Mouse (Mus musculus) forebrain, embryonic 13.5 days (tissue): Measurements from ENCODE around the gene 1810009A15Rik. TPM values are rescaled to one million over a fixed set of nuclear protein-coding genes. Genes with fewer than 3 reads are reported as not detected.
A peak's percentile ranks its signal among the peaks of the same experiment; 100 is the strongest.
"Not testable (repeated sequence)": the region's sequence is repeated elsewhere in the genome, so short reads cannot be mapped to it uniquely, and the experiment has no call there.

Experiments used
- ATAC-seq: fragments of 200-750 bp; cut with Nextera tagmentation; 2 replicates; pipeline ENCODE4 v1.8.0; 2017
- H3K27ac ChIP-seq: fragments of 300-500 bp; sonication (generic); 2 replicates; pipeline ENCODE4 v1.5.1; 2015; ENCODE audit warnings: inconsistent platforms, mild to moderate bottlenecking, moderate library complexity
- H3K27me3 ChIP-seq: fragments of 300-500 bp; sonication (generic); 2 replicates; pipeline ENCODE4 v1.6.1; 2015; ENCODE audit warnings: mild to moderate bottlenecking, inconsistent platforms
- H3K36me3 ChIP-seq: fragments of 300-500 bp; sonication (generic); 2 replicates; pipeline ENCODE4 v1.6.1; 2015; ENCODE audit warnings: mild to moderate bottlenecking, inconsistent platforms; ENCODE audit not compliant: poor library complexity, severe bottlenecking
- H3K4me1 ChIP-seq: fragments of 300-500 bp; sonication (generic); 2 replicates; pipeline ENCODE4 v1.6.1; 2015; ENCODE audit warnings: inconsistent platforms
- H3K4me2 ChIP-seq: fragments of 300-500 bp; sonication (generic); 2 replicates; pipeline ENCODE4 v1.6.1; 2015; ENCODE audit warnings: inconsistent platforms, mild to moderate bottlenecking, moderate library complexity
- H3K4me3 ChIP-seq: fragments of 300-500 bp; sonication (generic); 2 replicates; pipeline ENCODE4 v1.5.1; 2015; ENCODE audit warnings: mild to moderate bottlenecking, inconsistent platforms
- H3K9ac ChIP-seq: fragments of 300-500 bp; sonication (generic); 2 replicates; pipeline ENCODE4 v1.6.1; 2015; ENCODE audit warnings: mild to moderate bottlenecking, inconsistent platforms
- H3K9me3 ChIP-seq: fragments of 300-500 bp; sonication (generic); replicated peaks from 2 replicates; pipeline ENCODE4 v1.6.1; 2016; ENCODE audit warnings: inconsistent platforms
- WGBS: fragments of 180-500 bp; shearing (Covaris S2); methylation state at CpG from one replicate; pipeline ENCODE4 v1.1.7; 2015; 5-methylcytosine and 5-hydroxymethylcytosine counted together
- polyA plus RNA-seq: library from polyadenylated mRNA; unstranded; fragments of >200 nt; fragmentation: Nextera tagmentation; extraction: Ambion mirVana; gene quantifications from 2 replicates; pipeline ENCODE4 v1.2.1, GENCODE M21; 2015

The 1810009A15Rik gene
- polyA plus RNA-seq, 1 experiment from 2014 or later: 97.7 TPM

DNA sequence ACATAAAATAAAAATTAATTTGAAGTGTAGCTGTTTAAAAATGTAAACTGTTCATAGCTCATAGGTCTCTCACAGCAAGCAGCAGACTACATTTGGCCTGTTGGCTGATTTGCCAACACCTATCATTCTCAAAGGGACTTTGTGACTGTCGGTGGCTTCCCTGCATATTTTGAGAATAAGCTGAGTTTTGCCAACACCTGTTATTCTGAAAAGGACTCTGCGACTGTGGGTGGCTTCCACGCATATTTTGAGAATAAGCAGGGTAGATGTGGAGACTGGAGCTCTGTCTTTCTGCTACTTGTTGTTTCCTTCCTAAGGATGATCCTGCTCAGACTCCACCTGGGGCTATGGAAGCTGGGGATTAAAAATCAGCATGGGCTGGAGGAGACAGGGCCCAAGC, 35.5 kb upstream of the 1810009A15Rik start:
- no peak for ATAC-seq
- H3K4me3 ChIP-seq: no peak overlapping the region
- peaks cover 9% of the 10 kb centered on the region for H3K36me3 ChIP-seq
- H3K9ac ChIP-seq: no peak overlapping the region
- H3K4me1 ChIP-seq: 0 out of 2 replicates have a peak, but pooled peaks cover 3% of the 10 kb centered on the region
- H3K27ac ChIP-seq: no peak overlapping the region
- no peak overlapping the region for H3K4me2 ChIP-seq
- H3K9me3 ChIP-seq: no peaks in the 10 kb centered on the region
- 87% methylated on average over 3 of the region's 3 CpGs for WGBS
- H3K27me3 ChIP-seq: no peaks in the 10 kb centered on the region

DNA sequence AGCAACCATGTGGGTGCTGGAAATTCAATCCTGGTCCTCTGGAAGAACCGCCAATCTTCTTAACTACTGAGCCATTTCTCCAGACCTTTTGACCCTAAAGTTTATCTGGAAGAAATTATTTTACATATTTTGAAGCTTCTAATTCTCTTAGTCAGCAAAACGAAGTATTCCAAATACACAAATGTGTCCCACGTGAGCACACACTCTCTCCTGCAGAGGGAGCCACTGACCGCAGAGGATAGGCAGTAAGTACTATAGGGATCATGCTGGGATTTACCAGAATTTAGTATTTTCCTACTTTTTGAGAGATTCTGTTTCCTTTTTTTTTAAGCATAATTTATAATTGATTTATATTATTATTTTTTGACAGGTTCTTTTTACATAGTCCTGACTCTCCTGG, 31.0 kb upstream of the 1810009A15Rik start:
- Histone ChIP-seq H3K4me1 (no peaks in the 10 kb centered on the region), H3K9me3 (no peaks in the 10 kb centered on the region), H3K9ac (no peak overlapping the region), H3K36me3 (no peaks in the 10 kb centered on the region), H3K4me2 (no peak overlapping the region), H3K4me3 (no peak overlapping the region), H3K27me3 (no peaks in the 10 kb centered on the region), H3K27ac (no peak overlapping the region)
- no peak for ATAC-seq
- WGBS: 42% methylated on average over 4 of the region's 4 CpGs

DNA sequence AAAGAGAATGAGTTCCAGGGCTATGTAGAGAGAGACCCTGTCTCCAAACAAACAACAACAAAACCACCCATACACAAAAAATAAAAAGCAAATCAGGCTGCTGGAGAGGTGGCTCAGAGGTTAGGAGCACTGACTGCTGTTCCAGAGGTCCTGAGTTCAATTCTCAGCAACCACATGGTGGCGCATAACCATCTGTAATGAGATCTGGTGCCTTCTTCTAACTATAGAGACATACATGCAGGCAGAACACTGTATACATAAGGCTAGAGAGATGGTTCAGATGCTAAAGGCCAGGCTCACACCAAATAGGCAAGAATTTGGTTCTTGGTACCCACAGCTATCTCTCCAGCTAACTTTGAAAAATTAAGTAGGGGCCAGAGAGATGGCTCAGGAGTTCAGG, 29.6 kb upstream of the 1810009A15Rik start:
- no peaks in the 10 kb centered on the region for H3K27me3 ChIP-seq
- no peak overlapping the region for H3K4me3 ChIP-seq
- no peak overlapping the region for H3K27ac ChIP-seq
- H3K4me2 ChIP-seq: no peak overlapping the region
- H3K9me3 ChIP-seq: no peaks in the 10 kb centered on the region
- H3K9ac ChIP-seq: no peak overlapping the region
- H3K36me3 ChIP-seq: no peaks in the 10 kb centered on the region
- ATAC-seq: no peak
- H3K4me1 ChIP-seq: no peaks in the 10 kb centered on the region
- 10% methylated on average over 1 of the region's 1 CpGs for WGBS

DNA sequence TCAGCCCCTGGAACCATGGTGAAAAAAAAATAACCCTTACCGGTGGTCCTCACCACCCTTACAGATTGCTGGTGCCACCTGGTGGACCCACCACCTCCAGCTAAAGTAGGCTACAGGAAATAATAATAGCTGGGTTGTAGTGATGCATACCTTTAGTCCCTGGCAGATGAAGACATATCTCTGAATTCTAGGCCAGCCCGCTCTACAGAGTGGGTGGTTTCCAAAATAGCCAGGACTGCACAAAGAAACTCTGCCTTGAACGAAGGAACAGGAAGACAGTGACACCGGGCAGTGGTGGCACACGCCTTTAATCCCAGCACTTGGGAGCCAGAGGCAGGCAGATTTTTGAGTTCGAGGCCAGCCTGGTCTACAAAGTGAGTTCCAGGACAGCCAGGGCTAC, 24.4 kb upstream of the 1810009A15Rik start:
- H3K36me3 ChIP-seq: no peaks in the 10 kb centered on the region
- no peaks in the 10 kb centered on the region for H3K4me1 ChIP-seq
- no peak for ATAC-seq
- H3K9ac ChIP-seq: no peak overlapping the region
- no peaks in the 10 kb centered on the region for H3K9me3 ChIP-seq
- no peak overlapping the region for H3K4me2 ChIP-seq
- 84% methylated on average over 6 of the region's 6 CpGs for WGBS
- no peaks in the 10 kb centered on the region for H3K27me3 ChIP-seq
- H3K4me3 ChIP-seq: no peak overlapping the region
- H3K27ac ChIP-seq: no peak overlapping the region

DNA sequence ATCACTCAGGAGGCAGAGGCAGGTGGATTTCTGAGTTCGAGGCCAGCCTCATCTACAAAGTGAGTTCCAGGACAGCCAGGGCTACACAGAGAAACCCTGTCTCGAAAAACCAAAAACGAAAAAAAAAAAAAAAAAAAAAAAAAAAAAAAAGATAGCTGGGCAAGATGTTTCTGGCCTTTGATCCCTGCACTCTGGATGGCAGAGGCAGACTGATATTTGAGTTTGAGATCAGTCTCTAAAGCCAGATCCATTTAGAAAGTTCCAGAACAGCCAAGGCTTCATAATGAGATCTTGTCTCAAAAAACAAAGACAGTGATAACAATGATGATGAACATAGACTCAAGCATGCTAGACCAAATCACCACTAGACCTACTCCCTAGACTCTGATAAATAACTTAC, 18.3 kb upstream of the 1810009A15Rik start:
- H3K4me2 ChIP-seq: peak overlapping the region; percentile 96; the same call in 1 of the 2 replicates
- not testable (repeated sequence) for H3K9ac ChIP-seq, ATAC-seq, H3K9me3 ChIP-seq, H3K27me3 ChIP-seq, H3K27ac ChIP-seq
- 64% methylated on average over 3 of the region's 3 CpGs for WGBS
- H3K4me3 ChIP-seq: peak overlapping the region; percentile 98; the same call in 1 of the 2 replicates
- H3K4me1 ChIP-seq: peaks cover 13% of the 10 kb centered on the region
- H3K36me3 ChIP-seq: peaks cover 24% of the 10 kb centered on the region

DNA sequence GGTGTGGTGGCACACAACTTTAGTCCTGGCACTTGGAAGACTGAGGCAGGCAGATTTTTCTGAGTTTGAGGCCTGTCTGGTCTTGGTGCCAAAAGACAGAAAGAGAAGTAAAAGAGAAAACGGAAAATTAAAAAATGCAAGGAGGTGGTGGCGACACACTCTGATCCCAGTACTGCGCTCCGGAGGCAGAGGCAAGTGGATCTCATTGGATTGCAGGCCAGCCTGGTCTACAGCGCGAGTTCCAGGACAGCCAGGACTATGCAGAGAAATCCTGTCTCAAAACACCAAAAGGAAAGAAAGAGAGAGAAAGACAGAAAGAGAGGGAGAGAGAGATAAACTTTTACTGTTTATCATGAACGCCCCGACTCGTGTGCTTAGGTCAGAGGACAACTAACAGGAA, 17.8 kb upstream of the 1810009A15Rik start:
- Histone ChIP-seq H3K4me3 (peak overlapping the region; percentile 98), H3K4me1 (peaks cover 13% of the 10 kb centered on the region), H3K4me2 (peak overlapping the region; percentile 96), H3K27me3 (no peaks in the 10 kb centered on the region), H3K9me3 (no peaks in the 10 kb centered on the region), H3K36me3 (peaks cover 28% of the 10 kb centered on the region), H3K9ac (peak overlapping the region; percentile 97), H3K27ac (no peak overlapping the region)
- WGBS: 61% methylated on average over 9 of the region's 9 CpGs
- peak; percentile 58 for ATAC-seq

DNA sequence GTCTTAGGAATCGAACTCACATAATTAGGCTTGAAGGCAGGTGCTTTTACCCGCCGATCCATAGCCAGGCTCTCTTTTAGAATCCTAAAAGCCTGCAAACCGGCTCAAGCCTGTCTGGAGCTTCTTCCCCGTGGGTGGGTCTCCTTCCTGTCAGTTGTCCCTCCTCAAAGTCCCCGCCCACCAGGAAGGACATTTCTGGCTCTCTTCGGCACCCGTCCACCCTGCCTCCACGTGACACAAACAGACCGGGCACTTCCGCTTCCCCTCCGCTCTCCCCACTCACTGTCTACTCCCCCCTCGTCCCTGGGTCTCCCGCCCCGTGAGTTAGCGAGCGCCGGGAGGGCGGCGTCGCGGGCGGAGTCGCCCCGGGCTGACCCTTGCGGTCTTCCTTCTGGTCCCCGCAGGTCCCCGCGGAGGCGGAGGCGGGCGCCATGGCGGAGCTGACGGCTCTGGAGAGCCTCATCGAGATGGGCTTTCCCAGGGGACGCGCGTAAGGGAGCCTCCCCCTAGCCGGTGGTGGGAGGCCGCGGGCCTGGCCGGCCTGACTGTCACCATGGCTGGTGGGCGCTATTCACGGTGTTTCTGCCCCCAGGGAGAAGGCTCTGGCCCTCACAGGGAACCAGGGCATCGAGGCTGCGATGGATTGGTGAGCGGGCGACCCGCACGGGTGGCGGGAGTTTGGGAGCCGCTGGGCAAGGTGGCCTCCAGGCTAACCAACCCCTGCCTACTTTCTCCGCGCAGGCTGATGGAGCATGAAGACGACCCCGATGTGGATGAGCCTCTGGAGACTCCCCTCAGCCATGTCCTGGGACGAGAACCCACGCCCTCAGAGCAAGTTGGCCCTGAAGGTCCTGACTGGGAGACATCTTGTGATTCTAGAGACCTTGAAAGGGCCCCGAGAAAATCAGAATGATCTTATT, 17.1 kb upstream of the 1810009A15Rik start, which contains the start of gene Ubxn1:
Gene Ubxn1, plus strand, starts transcription at position 230 of the 920 bp plus-strand sequence.
- H3K9ac ChIP-seq: peak within 1 kb of the TSS; percentile 97
- WGBS: under 1% methylated on average over 59 of the region's 59 CpGs
- peak within 1 kb of the TSS; percentile 96 for H3K4me2 ChIP-seq
- H3K27me3 ChIP-seq: no peaks in the 10 kb centered on the region
- H3K4me3 ChIP-seq: peak within 1 kb of the TSS; percentile 98
- no peaks in the 10 kb centered on the region for H3K9me3 ChIP-seq
- H3K4me1 ChIP-seq: peaks cover 13% of the 10 kb centered on the region
- H3K27ac ChIP-seq: peak within 1 kb of the TSS; percentile 57
- ATAC-seq: peak; percentile 98
- H3K36me3 ChIP-seq: peaks cover 35% of the 10 kb centered on the region

DNA sequence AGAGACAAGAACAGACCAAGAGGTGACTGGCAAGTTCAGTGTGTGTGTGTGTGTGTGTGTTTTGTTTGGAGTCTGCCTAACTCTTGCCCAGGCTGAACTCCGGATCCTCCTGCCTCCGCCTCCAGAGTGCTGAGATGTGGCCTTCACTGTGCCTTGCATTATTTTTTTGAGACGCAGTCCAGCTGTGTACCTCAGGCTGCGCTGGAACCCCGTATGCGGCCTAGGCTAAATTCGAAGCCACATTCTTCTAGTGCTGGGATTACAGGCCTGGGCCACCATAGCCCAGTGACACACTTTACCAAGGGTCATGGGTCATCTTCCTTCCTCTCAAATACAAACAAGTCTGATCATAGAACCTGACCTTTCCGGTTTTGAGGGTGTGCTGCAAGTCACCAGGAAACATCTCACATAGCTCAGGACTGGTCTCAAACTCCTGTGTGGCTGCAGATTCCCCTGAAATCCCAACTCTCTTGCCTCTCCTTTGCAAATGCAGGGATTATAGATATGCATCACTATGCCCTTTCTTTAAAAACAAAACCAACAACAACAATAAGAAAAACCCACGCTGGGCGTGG, 16.3 kb upstream of the 1810009A15Rik start:
- Histone ChIP-seq H3K27me3 (no peaks in the 10 kb centered on the region), H3K4me2 (peak overlapping the region; percentile 96), H3K36me3 (peaks cover 43% of the 10 kb centered on the region), H3K9ac (peak overlapping the region; percentile 97), H3K27ac (no peak overlapping the region), H3K4me1 (peaks cover 13% of the 10 kb centered on the region), H3K4me3 (peak overlapping the region; percentile 98), H3K9me3 (no peaks in the 10 kb centered on the region)
- no peak for ATAC-seq
- WGBS: 77% methylated on average over 10 of the region's 10 CpGs

DNA sequence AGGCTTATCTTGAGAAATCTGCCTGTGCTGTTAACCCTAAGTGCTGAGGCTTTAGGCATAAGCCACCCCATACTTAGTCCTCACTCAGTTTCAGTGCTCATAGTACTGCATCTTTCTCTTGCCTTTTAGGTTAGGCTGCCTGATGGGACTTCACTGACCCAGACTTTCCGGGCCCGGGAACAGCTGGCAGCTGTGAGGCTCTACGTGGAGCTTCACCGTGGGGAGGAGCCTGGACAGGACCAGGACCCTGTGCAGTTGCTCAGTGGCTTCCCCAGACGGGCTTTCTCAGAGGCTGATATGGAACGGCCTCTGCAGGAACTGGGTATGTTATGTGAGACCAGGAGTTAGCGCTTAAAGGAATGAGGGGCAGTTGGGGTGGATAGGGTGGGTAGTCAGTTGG, 13.6 kb upstream of the 1810009A15Rik start:
- Histone ChIP-seq H3K27ac (no peak overlapping the region), H3K36me3 (peaks cover 43% of the 10 kb centered on the region), H3K4me3 (no peak overlapping the region), H3K9me3 (no peaks in the 10 kb centered on the region), H3K27me3 (no peaks in the 10 kb centered on the region), H3K9ac (no peak overlapping the region), H3K4me1 (peaks cover 18% of the 10 kb centered on the region), H3K4me2 (no peak overlapping the region)
- ATAC-seq: no peak
- 93% methylated on average over 7 of the region's 7 CpGs for WGBS

DNA sequence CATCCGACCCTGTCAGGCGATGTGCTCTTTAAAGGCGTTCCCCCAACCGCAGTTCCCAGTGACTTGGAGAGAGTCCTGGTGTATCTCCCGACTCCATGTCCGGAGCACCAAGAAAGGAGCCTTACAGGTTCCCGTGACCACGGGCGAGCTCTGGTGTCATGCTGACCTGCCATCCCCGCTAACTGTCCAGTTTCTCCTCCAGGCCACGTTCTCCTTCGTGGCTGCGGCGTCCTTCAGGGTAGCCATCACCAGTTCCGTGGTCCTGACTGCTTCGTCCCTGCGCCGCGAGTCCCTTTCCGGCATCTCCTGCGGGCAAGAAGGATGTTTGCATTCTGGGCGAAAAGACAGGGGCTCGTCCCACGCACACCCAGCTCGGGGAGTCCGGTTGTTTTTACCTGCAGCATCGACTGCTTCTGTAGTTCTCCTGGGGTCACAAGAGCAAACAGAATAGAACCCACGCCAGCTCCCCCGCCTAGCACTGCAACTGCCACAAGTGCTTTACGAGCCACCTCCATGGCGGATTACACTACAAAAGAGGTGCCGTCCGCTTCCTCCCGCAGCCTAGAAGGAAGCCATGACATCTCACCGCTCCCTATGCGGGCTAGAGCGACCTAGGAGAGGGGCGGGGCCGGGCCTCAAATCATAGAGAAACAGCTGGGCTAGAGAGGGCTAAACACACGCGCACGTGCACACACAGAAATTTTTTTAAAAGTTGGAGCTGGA, 8.2 kb upstream of the 1810009A15Rik start, which contains the start of gene Uqcc3:
Gene Uqcc3, minus strand, starts transcription at position 613 of the 723 bp plus-strand sequence.
- Histone ChIP-seq H3K9ac (peak within 1 kb of the TSS; percentile 87), H3K36me3 (peaks cover 19% of the 10 kb centered on the region), H3K4me1 (peaks cover 10% of the 10 kb centered on the region), H3K4me2 (peak within 1 kb of the TSS; percentile 67), H3K9me3 (no peaks in the 10 kb centered on the region), H3K27me3 (no peaks in the 10 kb centered on the region), H3K27ac (peak within 1 kb of the TSS; percentile 79), H3K4me3 (peak within 1 kb of the TSS; percentile 66)
- WGBS: under 1% methylated on average over 42 of the region's 42 CpGs
- peak; percentile 98 for ATAC-seq

DNA sequence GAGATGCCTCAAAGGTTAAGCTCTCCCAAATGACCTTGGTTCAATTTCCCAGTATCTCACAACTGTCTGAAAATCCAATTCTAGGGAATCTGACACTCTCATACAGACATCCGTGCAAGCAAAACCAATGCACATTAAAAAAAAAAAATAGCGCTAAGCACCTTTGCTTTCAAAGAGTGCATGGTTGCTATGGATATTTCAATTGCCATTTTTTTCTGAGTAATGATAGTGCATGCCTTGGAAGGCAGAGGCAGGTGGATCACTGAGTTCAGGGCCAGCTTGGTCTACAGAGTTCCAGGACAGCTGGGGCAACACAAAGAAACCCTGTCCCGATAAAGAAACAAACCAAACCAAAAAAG, 7.6 kb upstream of the 1810009A15Rik start:
- H3K27ac ChIP-seq: no peak overlapping the region
- peak; percentile 33 for ATAC-seq

DNA sequence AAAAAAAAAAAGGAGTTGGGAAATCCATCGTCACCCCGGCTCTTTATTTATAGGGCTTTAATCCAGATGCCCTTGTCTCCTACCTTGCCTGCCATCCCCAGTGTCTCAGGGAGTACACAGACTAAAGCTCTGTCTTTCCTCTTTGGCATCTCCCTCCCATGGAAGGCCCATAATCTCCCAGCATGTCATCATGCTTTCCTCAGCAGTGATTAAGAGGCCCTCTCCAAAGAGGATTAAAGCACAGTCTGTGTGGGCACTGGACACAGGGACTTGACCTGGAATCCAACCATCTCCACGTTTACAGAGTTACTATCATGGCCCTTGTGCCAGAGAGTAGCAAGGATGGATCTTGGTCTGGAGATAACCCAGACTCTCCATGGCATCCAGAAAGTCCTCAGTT, 5.0 kb upstream of the 1810009A15Rik start, which contains the start of the genes Lbhd1 and Gm49403:
Gene Lbhd1, plus strand, starts transcription at position 117 of the 400 bp plus-strand sequence.
Gene Gm49403, plus strand, starts transcription at position 315 of the 400 bp plus-strand sequence.
- Histone ChIP-seq H3K9me3 (no peaks in the 10 kb centered on the region), H3K4me1 (peaks cover 22% of the 10 kb centered on the region), H3K27ac (no peak within 1 kb of the TSS), H3K9ac (no peak within 1 kb of the TSS), H3K4me2 (no peak within 1 kb of the TSS), H3K4me3 (no peak within 1 kb of the TSS), H3K27me3 (no peaks in the 10 kb centered on the region), H3K36me3 (no peaks in the 10 kb centered on the region)
- 73% methylated on average over 3 of the region's 3 CpGs for WGBS
- no peak for ATAC-seq

More for the DNA sequence above, 7.6 kb upstream of the 1810009A15Rik start:
- H3K4me3 ChIP-seq: peak overlapping the region; percentile 66
- WGBS: 11% methylated on average over 3 of the region's 3 CpGs
- peaks cover 10% of the 10 kb centered on the region for H3K4me1 ChIP-seq
- no peaks in the 10 kb centered on the region for H3K27me3 ChIP-seq
- peaks cover 13% of the 10 kb centered on the region for H3K36me3 ChIP-seq
- H3K9me3 ChIP-seq: no peaks in the 10 kb centered on the region
- H3K9ac ChIP-seq: peak overlapping the region; percentile 87
- peak overlapping the region; percentile 67 for H3K4me2 ChIP-seq
